Mouse (Mus musculus) CD4-positive naive resting alpha-beta T cell, adult 57 days (primary cell): ENCODE measurements around the gene Gbgt1. TPM values are rescaled to one million over a fixed set of nuclear protein-coding genes. Genes with fewer than 3 reads are reported as not detected.

Experiments used
- total RNA-seq: library from RNA; stranded (reverse); gene quantifications from one replicate; pipeline ENCODE4 v1.2.4, GENCODE M21; 2023

Gbgt1 gene
- total RNA-seq, result not detected

GRCm38 (mm10) chr2:28496671-28497070 is at the start of gene Gbgt1:
Gene Gbgt1 (plus strand): TSS chr2:28496891.

GRCm38 (mm10) chr2:28465836-28466518 is 30.7 kb upstream of the Gbgt1 start, which contains the start of gene 1700007K13Rik:
Gene 1700007K13Rik (minus strand): TSS chr2:28466332.

GRCm38 (mm10) chr2:28467860-28468485 is 28.7 kb upstream of the Gbgt1 start, which contains the start of gene Mrps2:
Gene Mrps2 (plus strand): TSS chr2:28468066.

GRCm38 (mm10) chr2:28505795-28506194 is 9.1 kb downstream of the Gbgt1 start, which contains the start of gene Gm10134:
Gene Gm10134 (plus strand): TSS chr2:28506095.

GRCm38 (mm10) chr2:28512798-28513401 is 16.2 kb downstream of the Gbgt1 start, which contains the start of gene Ralgds:
Gene Ralgds (plus strand): TSS chr2:28513125.

Other genes with a start within 250 kb of the Gbgt1 start
- not detected for gene Ppp1r26, start 50.1 kb upstream of the Gbgt1 start, total RNA-seq
- not detected for gene 1700007K13Rik, start 30.6 kb upstream of the Gbgt1 start, total RNA-seq
- gene Mrps2, start 28.8 kb upstream of the Gbgt1 start, total RNA-seq, result 18.4 TPM
- not detected for gene Gm10134, start 9.2 kb downstream of the Gbgt1 start, total RNA-seq
- gene Ralgds, start 16.2 kb downstream of the Gbgt1 start, total RNA-seq, result 58.4 TPM
- 1.3 TPM for gene Cel, start 66.5 kb downstream of the Gbgt1 start, total RNA-seq
- gene Gtf3c5, start 86.9 kb downstream of the Gbgt1 start, total RNA-seq, result 29.4 TPM
- gene Gfi1b, start 125.1 kb downstream of the Gbgt1 start, total RNA-seq, result not detected
- gene Tsc1, start 144.3 kb downstream of the Gbgt1 start, total RNA-seq, result 54.6 TPM
- gene Spaca9, start 202.8 kb downstream of the Gbgt1 start, total RNA-seq, result not detected
- gene Ak8, start 203.3 kb downstream of the Gbgt1 start, total RNA-seq, result 0.50 TPM